Mouse (Mus musculus): ENCODE results near the gene Fam69a. TPM values are rescaled to one million over a fixed set of nuclear protein-coding genes. Genes with fewer than 3 reads are reported as not detected.

Fam69a gene
- total and polyA plus RNA-seq, 2 experiments from 2014 or later: 5.7 to 18.6 TPM

GRCm38 (mm10) chr5:107869701-107870100, 117.2 kb downstream of the Fam69a start:
- peaks cover 25% of the 10 kb centered on the region for H3K4me1 ChIP-seq (ENCODE audit: control insufficient read depth, insufficient read depth)
- ATAC-seq (ENCODE audit: insufficient read depth, low read depth) (no peak), DNase-seq (ENCODE audit: low spot score) (no peak)
- H3K9ac ChIP-seq (replicated peaks; ENCODE audit: low read depth, low read length): no peak overlapping the region
- no peak overlapping the region for H3K4me2 ChIP-seq (ENCODE audit: low read depth, low read length)
- H3K9me3 ChIP-seq (replicated peaks; ENCODE audit: control insufficient read depth, low read length): no peaks in the 10 kb centered on the region
- no peaks in the 10 kb centered on the region for H3K27me3 ChIP-seq (ENCODE audit: control insufficient read depth, insufficient read depth, low read length)
- 43% methylated on average over 2 of the region's 2 CpGs for WGBS
- no peak overlapping the region for H3K27ac ChIP-seq (ENCODE audit: low read depth)
- no peak overlapping the region for H3K4me3 ChIP-seq (ENCODE audit: low read depth, low read length)
- no peak for TF ChIP-seq EP300 (IDR thresholded peaks at IDR 0.05; ENCODE audit: low read depth)
- no peak for TF ChIP-seq CTCF (IDR thresholded peaks at IDR 0.05; ENCODE audit: low read depth)
- H3K36me3 ChIP-seq (replicated peaks; ENCODE audit: control insufficient read depth, insufficient read depth, low read length): no peaks in the 10 kb centered on the region

GRCm38 (mm10) chr5:107868905-107869424, 117.9 kb downstream of the Fam69a start:
- H3K4me2 ChIP-seq (ENCODE audit: low read depth, low read length): peak overlapping the region; percentile 69
- peak overlapping the region; percentile 94 for H3K9ac ChIP-seq (replicated peaks; ENCODE audit: low read depth, low read length)
- no peaks in the 10 kb centered on the region for H3K36me3 ChIP-seq (replicated peaks; ENCODE audit: control insufficient read depth, insufficient read depth, low read length)
- no peaks in the 10 kb centered on the region for H3K9me3 ChIP-seq (replicated peaks; ENCODE audit: control insufficient read depth, low read length)
- peak; percentile 96 for DNase-seq (ENCODE audit: low spot score)
- H3K4me1 ChIP-seq (ENCODE audit: control insufficient read depth, insufficient read depth): peaks cover 25% of the 10 kb centered on the region
- TF ChIP-seq CTCF (IDR thresholded peaks at IDR 0.05; ENCODE audit: low read depth) (peak; percentile 1; the same call in 1 of the 2 replicates), EP300 (IDR thresholded peaks at IDR 0.05; ENCODE audit: low read depth) (0 out of 2 replicates have a peak, but pooled peaks have one; percentile 27)
- H3K4me3 ChIP-seq (ENCODE audit: low read depth, low read length): peak overlapping the region; percentile 82
- peak; percentile 95 for ATAC-seq (ENCODE audit: insufficient read depth, low read depth)
- peak overlapping the region; percentile 97 for H3K27ac ChIP-seq (ENCODE audit: low read depth)
- under 1% methylated on average over 52 of the region's 58 CpGs for WGBS
- no peaks in the 10 kb centered on the region for H3K27me3 ChIP-seq (ENCODE audit: control insufficient read depth, insufficient read depth, low read length)

GRCm38 (mm10) chr5:107867970-107868904, 118.6 kb downstream of the Fam69a start:
- under 1% methylated on average over 68 of the region's 82 CpGs for WGBS
- peak overlapping the region; percentile 69 for H3K4me2 ChIP-seq (ENCODE audit: low read depth, low read length)
- DNase-seq (ENCODE audit: low spot score) (peak; percentile 44), ATAC-seq (ENCODE audit: insufficient read depth, low read depth) (peak; percentile 62)
- TF ChIP-seq EP300 (IDR thresholded peaks at IDR 0.05; ENCODE audit: low read depth): no peak
- TF ChIP-seq CTCF (IDR thresholded peaks at IDR 0.05; ENCODE audit: low read depth): no peak
- peaks cover 25% of the 10 kb centered on the region for H3K4me1 ChIP-seq (ENCODE audit: control insufficient read depth, insufficient read depth)
- H3K9ac ChIP-seq (replicated peaks; ENCODE audit: low read depth, low read length): peak overlapping the region; percentile 94
- H3K9me3 ChIP-seq (replicated peaks; ENCODE audit: control insufficient read depth, low read length): no peaks in the 10 kb centered on the region
- peak overlapping the region; percentile 82 for H3K4me3 ChIP-seq (ENCODE audit: low read depth, low read length)
- H3K36me3 ChIP-seq (replicated peaks; ENCODE audit: control insufficient read depth, insufficient read depth, low read length): no peaks in the 10 kb centered on the region
- peak overlapping the region; percentile 97 for H3K27ac ChIP-seq (ENCODE audit: low read depth)
- H3K27me3 ChIP-seq (ENCODE audit: control insufficient read depth, insufficient read depth, low read length): no peaks in the 10 kb centered on the region

DNA sequence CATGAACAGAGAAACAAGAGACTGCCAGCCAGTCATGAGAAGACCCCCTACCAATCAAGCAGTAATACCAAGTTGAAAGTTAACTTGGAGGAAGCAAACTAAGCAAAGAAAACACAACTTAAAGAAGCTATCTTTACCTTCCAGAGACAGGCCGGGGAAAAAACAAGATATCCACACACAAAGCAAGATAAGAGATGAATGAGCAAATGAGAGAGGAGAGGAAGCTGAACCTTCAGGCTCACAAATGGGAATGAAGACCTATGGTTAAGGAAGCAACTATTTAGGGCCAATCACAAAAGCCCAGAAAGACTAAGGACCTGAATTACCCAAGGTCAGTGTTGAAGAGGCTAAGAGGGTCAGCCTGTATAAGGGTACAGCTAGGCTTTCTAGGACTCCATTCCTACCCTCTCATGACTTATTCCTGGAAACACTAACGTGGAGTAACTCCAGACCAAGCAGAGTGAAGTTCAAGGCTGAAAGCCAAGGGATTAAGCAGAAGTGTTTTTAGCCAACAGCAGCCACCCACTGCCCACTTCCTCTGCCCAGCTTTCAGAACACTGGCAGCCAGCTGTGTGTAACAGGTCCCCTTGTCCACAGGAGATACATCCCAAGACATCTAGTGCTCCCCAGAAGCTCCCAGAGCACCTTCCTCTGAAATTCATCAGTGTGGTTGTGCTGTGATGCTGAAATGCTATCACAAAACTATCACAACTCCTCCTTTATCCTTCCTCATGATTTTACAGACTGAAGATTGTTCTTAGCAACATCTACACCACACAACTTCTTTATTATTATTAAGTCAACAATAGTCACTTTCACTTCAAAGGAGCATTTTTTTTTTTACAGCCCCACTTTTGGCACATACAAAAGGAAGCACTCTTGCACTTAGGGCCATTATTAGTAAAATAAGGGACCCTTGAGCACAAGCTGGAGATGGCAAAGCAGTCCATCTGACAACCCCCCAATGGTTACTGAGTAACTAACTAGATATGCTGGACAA, 120.5 kb downstream of the Fam69a start:
- Histone ChIP-seq H3K4me2 (ENCODE audit: low read depth, low read length) (peak overlapping the region; percentile 23; the same call in 1 of the 2 replicates), H3K36me3 (replicated peaks; ENCODE audit: control insufficient read depth, insufficient read depth, low read length) (no peaks in the 10 kb centered on the region), H3K9me3 (replicated peaks; ENCODE audit: control insufficient read depth, low read length) (no peaks in the 10 kb centered on the region), H3K27me3 (ENCODE audit: control insufficient read depth, insufficient read depth, low read length) (no peaks in the 10 kb centered on the region), H3K9ac (replicated peaks; ENCODE audit: low read depth, low read length) (no peak overlapping the region), H3K4me1 (ENCODE audit: control insufficient read depth, insufficient read depth) (peaks cover 16% of the 10 kb centered on the region), H3K27ac (ENCODE audit: low read depth) (peak overlapping the region; percentile 26), H3K4me3 (ENCODE audit: low read depth, low read length) (no peak overlapping the region)
- no peak for TF ChIP-seq EP300 (IDR thresholded peaks at IDR 0.05; ENCODE audit: low read depth)
- no peak for TF ChIP-seq CTCF (IDR thresholded peaks at IDR 0.05; ENCODE audit: low read depth)
- ATAC-seq (ENCODE audit: insufficient read depth, low read depth) (no peak), DNase-seq (ENCODE audit: low spot score) (peak; percentile 43)
- 10% methylated on average over 2 of the region's 2 CpGs for WGBS

GRCm38 (mm10) chr5:107863971-107864370, 122.9 kb downstream of the Fam69a start:
- no peak overlapping the region for H3K27ac ChIP-seq (ENCODE audit: low read depth)
- no peak overlapping the region for H3K9ac ChIP-seq (replicated peaks; ENCODE audit: low read depth, low read length)
- no peak for TF ChIP-seq EP300 (IDR thresholded peaks at IDR 0.05; ENCODE audit: low read depth)
- no peak for TF ChIP-seq CTCF (IDR thresholded peaks at IDR 0.05; ENCODE audit: low read depth)
- WGBS: 82% methylated on average over 3 of the region's 3 CpGs
- H3K4me3 ChIP-seq (ENCODE audit: low read depth, low read length): no peak overlapping the region
- no peaks in the 10 kb centered on the region for H3K27me3 ChIP-seq (ENCODE audit: control insufficient read depth, insufficient read depth, low read length)
- H3K4me2 ChIP-seq (ENCODE audit: low read depth, low read length): no peak overlapping the region
- H3K4me1 ChIP-seq (ENCODE audit: control insufficient read depth, insufficient read depth): peaks cover 16% of the 10 kb centered on the region
- DNase-seq (ENCODE audit: low spot score) (no peak), ATAC-seq (ENCODE audit: insufficient read depth, low read depth) (no peak)
- H3K9me3 ChIP-seq (replicated peaks; ENCODE audit: control insufficient read depth, low read length): no peaks in the 10 kb centered on the region
- no peaks in the 10 kb centered on the region for H3K36me3 ChIP-seq (replicated peaks; ENCODE audit: control insufficient read depth, insufficient read depth, low read length)

All from heart, postnatal 0 days (tissue).